Mouse (Mus musculus) kidney, embryonic 14.5 days (tissue): Measurements from ENCODE around the gene Nek10. TPM values are rescaled to one million over a fixed set of nuclear protein-coding genes. Genes with fewer than 3 reads are reported as not detected.
"Not testable (repeated sequence)": the region's sequence is repeated elsewhere in the genome, so short reads cannot be mapped to it uniquely, and the experiment has no call there.

ENCODE experiments used
- ATAC-seq: fragments of 200-750 bp; cut with Nextera tagmentation; 2 replicates; pipeline ENCODE4 v1.8.0; 2017; ENCODE audit warnings: moderate number of reproducible peaks, mild to moderate bottlenecking, moderate TSS enrichment, moderate library complexity; ENCODE audit not compliant: low FRiP score, low TSS enrichment
- H3K27ac ChIP-seq: fragments of 300-500 bp; sonication (generic); 2 replicates; pipeline ENCODE4 v1.5.1; 2014; ENCODE audit warnings: low read depth, mild to moderate bottlenecking, low read length, moderate library complexity, mixed read lengths
- H3K27me3 ChIP-seq: fragments of 300-500 bp; sonication (generic); 2 replicates; pipeline ENCODE4 v1.6.1; 2014; ENCODE audit warnings: mild to moderate bottlenecking, low read length; ENCODE audit not compliant: control insufficient read depth, insufficient read depth
- H3K36me3 ChIP-seq: fragments of 300-500 bp; sonication (generic); 2 replicates; pipeline ENCODE4 v1.6.1; 2014; ENCODE audit warnings: low read length, mixed read lengths; ENCODE audit not compliant: control insufficient read depth, insufficient read depth
- H3K4me1 ChIP-seq: fragments of 300-500 bp; sonication (generic); 2 replicates; pipeline ENCODE4 v1.6.1; 2014; ENCODE audit warnings: low read length, mixed read lengths; ENCODE audit not compliant: control insufficient read depth, insufficient read depth
- H3K4me2 ChIP-seq: fragments of 300-500 bp; sonication (generic); replicated peaks from 2 replicates; pipeline ENCODE4 v1.6.1; 2014; ENCODE audit warnings: low read depth, mild to moderate bottlenecking, low read length
- H3K4me3 ChIP-seq: fragments of 300-500 bp; sonication (generic); 2 replicates; pipeline ENCODE4 v1.5.1; 2014; ENCODE audit warnings: mild to moderate bottlenecking, low read length
- H3K9ac ChIP-seq: fragments of 300-500 bp; sonication (generic); 2 replicates; pipeline ENCODE4 v1.6.1; 2014; ENCODE audit warnings: low read depth, mild to moderate bottlenecking, low read length, moderate library complexity
- H3K9me3 ChIP-seq: fragments of 300-500 bp; sonication (generic); 2 replicates; pipeline ENCODE4 v1.6.1; 2016; ENCODE audit warnings: low read length; ENCODE audit not compliant: control insufficient read depth
- WGBS: fragments of 180-500 bp; shearing (Covaris S2); extraction: QIAGEN DNeasy Blood & Tissue Kit; methylation state at CpG from one replicate; pipeline ENCODE4 v1.1.7; 2014; 5-methylcytosine and 5-hydroxymethylcytosine counted together
- polyA plus RNA-seq: library from polyadenylated mRNA; unstranded; fragments of >200 nt; fragmentation: Nextera tagmentation; extraction: Ambion mirVana; gene quantifications from 2 replicates; pipeline ENCODE4 v1.2.1, GENCODE M21; 2014

Gene Nek10
- polyA plus RNA-seq, 1 experiment from 2014 or later = not detected

GRCm38 (mm10) chr14:14991642-14992041, 188.4 kb downstream of the Nek10 start:
- H3K4me2 ChIP-seq = no peak overlapping the region
- no peak overlapping the region for H3K27ac ChIP-seq
- WGBS = 77% methylated on average over 2 of the region's 2 CpGs
- no peak overlapping the region for H3K9ac ChIP-seq
- no peaks in the 10 kb centered on the region for H3K36me3 ChIP-seq
- H3K4me1 ChIP-seq = no peaks in the 10 kb centered on the region
- H3K27me3 ChIP-seq = no peaks in the 10 kb centered on the region
- no peak for ATAC-seq
- H3K4me3 ChIP-seq = no peak overlapping the region
- H3K9me3 ChIP-seq = no peaks in the 10 kb centered on the region

- no peaks in the 10 kb centered on the region for H3K4me1 ChIP-seq
- no peak overlapping the region for H3K4me3 ChIP-seq
- no peak overlapping the region for H3K4me2 ChIP-seq
- H3K9ac ChIP-seq = no peak overlapping the region
- WGBS = 79% methylated on average over 4 of the region's 4 CpGs
- H3K36me3 ChIP-seq = no peaks in the 10 kb centered on the region
- H3K9me3 ChIP-seq = no peaks in the 10 kb centered on the region
- no peaks in the 10 kb centered on the region for H3K27me3 ChIP-seq
- ATAC-seq = no peak
- H3K27ac ChIP-seq = no peak overlapping the region
These were observed 208.2 kb downstream of the Nek10 start for GRCm38 (mm10) chr14:15011408-15011807.

DNA sequence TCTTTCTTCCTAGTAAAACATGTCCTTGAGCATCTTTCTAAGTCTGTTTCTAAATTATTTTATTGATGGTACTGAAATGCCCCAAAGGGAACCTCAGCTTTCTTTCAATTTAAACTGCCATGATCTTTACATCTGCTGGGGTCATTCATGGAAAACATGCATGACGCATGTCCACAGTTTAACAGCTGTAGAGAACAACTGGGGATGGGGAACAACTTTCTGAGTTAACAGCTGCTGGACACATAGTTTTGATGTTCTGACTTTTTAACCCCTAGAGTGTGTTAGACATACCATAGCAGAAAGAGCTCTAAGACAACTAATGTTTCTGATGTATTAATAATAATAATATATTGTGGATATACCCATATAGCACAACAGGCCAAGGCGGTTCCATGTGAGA, 211.6 kb downstream of the Nek10 start:
- 82% methylated on average over 2 of the region's 2 CpGs for WGBS
- no peak overlapping the region for H3K27ac ChIP-seq
- ATAC-seq = no peak
- no peaks in the 10 kb centered on the region for H3K36me3 ChIP-seq
- no peak overlapping the region for H3K9ac ChIP-seq
- H3K9me3 ChIP-seq = peaks cover 3% of the 10 kb centered on the region; the same call in 1 of the 2 replicates
- no peak overlapping the region for H3K4me3 ChIP-seq
- H3K4me2 ChIP-seq = no peak overlapping the region
- H3K4me1 ChIP-seq = no peaks in the 10 kb centered on the region
- H3K27me3 ChIP-seq = no peaks in the 10 kb centered on the region

GRCm38 (mm10) chr14:15030626-15031025, 227.4 kb downstream of the Nek10 start:
- ATAC-seq, H3K9ac ChIP-seq, H3K27me3 ChIP-seq, H3K4me1 ChIP-seq, H3K4me2 ChIP-seq, H3K36me3 ChIP-seq, H3K27ac ChIP-seq, H3K4me3 ChIP-seq, H3K9me3 ChIP-seq: not testable (repeated sequence)
- 94% methylated on average over 4 of the region's 4 CpGs for WGBS

DNA sequence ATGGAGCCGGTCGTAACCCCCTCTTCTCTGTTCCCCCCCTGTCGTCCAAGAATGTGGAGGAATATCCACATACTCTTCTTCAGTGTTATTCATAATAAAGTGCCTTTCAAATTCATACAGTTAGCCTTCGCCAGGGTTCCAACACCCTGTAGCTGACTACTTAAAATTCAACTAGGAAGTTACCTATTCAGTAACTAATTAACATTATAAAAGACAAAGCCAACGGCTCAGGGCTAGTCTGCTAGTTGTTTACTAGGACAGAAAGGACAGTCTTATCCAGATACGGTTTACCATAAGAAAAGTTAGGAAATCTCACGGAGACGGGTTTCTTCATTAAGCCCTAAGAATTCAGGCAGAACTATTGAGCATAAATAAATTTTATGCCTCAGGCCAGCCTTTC, 231.4 kb downstream of the Nek10 start:
- not testable (repeated sequence) for ATAC-seq, H3K27me3 ChIP-seq, H3K4me3 ChIP-seq, H3K4me2 ChIP-seq, H3K36me3 ChIP-seq, H3K9ac ChIP-seq, H3K9me3 ChIP-seq, H3K4me1 ChIP-seq, H3K27ac ChIP-seq
- WGBS = 72% methylated on average over 8 of the region's 8 CpGs

- Histone ChIP-seq H3K4me1 (no peaks in the 10 kb centered on the region), H3K9me3 (no peaks in the 10 kb centered on the region), H3K4me3 (no peak overlapping the region), H3K36me3 (no peaks in the 10 kb centered on the region), H3K9ac (no peak overlapping the region), H3K4me2 (no peak overlapping the region), H3K27ac (no peak overlapping the region), H3K27me3 (no peaks in the 10 kb centered on the region)
- ATAC-seq = no peak
- WGBS = 71% methylated on average over 4 of the region's 4 CpGs
These were observed 245.0 kb downstream of the Nek10 start for GRCm38 (mm10) chr14:15048186-15048585.

DNA sequence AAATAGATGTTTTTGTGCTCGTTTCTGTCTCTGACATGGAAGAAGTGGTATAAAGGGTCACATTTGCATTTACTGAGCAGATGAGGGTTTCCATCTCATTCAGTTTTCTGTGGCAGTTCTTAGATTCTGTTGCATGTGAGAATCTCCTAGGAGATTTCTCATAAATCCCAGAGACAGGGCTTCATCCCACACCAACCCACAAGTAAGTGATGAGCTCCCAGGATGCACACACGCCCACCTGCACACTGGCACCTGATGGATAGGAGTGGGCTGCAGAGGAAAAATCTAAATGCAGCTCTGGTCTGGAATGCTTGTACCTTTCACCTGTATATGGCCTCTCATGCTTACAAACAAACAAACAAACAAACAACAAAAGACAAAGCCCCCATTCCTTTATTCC, 258.3 kb downstream of the Nek10 start:
- Histone ChIP-seq H3K4me1 (no peaks in the 10 kb centered on the region), H3K36me3 (no peaks in the 10 kb centered on the region), H3K4me2 (no peak overlapping the region), H3K9me3 (no peaks in the 10 kb centered on the region), H3K27ac (no peak overlapping the region), H3K9ac (no peak overlapping the region), H3K27me3 (no peaks in the 10 kb centered on the region), H3K4me3 (no peak overlapping the region)
- 75% methylated on average over 2 of the region's 2 CpGs for WGBS
- ATAC-seq = no peak

Other genes with a start within 250 kb of the Nek10 start
- 16.7 and 22.6 TPM in 2 replicates for gene Slc4a7, start 101.1 kb upstream of the Nek10 start, polyA plus RNA-seq